Mouse (Mus musculus) E14TG2a.4 (cell line): ENCODE measurements around the gene Prr36.

Source experiments
- CTCF ChIP-seq: conservative IDR thresholded peaks from 2 replicates; pipeline ENCODE4 v1.5.1; 2014; ENCODE audit warnings: low read length
- NANOG ChIP-seq: IDR thresholded peaks from 2 replicates; pipeline ENCODE4 v1.6.1; 2014; ENCODE audit warnings: borderline replicate concordance, low read length, mixed read lengths
- POU5F1 ChIP-seq: IDR thresholded peaks from 2 replicates; pipeline ENCODE4 v1.6.1; 2014; ENCODE audit warnings: low read length, borderline replicate concordance

DNA sequence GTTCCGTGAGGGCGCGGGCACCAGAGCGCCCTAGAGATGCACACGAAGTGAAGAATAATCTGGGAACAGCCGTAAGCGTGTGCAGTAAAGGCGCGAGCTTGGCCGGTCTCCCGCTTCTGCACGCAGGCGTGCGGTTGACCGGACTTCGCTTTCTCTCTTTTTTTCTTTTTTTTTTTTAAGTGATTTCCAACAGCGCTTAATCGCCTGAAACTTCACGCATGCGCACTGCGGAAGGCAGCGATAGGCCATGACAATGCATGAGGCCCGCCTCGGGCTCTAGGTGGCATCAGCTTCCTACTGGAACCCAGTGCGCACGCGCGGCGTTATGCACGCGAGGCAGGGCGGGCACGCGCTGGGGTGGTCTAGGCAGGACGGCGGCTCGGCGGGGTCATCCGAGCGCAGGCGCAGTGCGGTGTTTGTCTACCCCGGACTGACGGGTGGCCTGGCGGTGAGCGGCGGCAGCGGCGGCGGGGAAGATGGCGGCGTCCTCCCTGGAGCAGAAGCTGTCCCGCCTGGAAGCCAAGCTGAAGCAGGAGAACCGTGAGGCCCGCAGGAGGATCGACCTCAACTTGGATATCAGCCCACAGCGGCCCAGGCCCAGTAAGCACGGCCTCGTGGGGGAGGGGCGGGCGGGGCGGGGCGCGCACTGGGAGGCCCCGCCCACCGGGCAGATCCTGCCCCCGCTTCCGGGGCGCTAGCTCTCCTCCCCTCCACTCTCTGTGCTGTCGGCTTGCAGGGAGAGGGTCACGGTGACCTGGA, 21.4 kb upstream of the Prr36 start, which contains the start of the genes Map2k7 and Gm49320:
- TF ChIP-seq CTCF: no peak
- TF ChIP-seq NANOG: no peak
- TF ChIP-seq POU5F1: no peak
